Mouse (Mus musculus) small intestine, adult 2 months (tissue): ENCODE data around the gene Ubxn2a.

Experiments
- CTCF ChIP-seq: fragments of 200-500 bp; IDR thresholded peaks from 2 replicates; pipeline ENCODE4 v1.5.1; 2012; ENCODE audit warnings: low read depth, mild to moderate bottlenecking, control low read depth, inconsistent platforms, low read length, moderate library complexity, mixed read lengths; ENCODE audit not compliant: insufficient replicate concordance, insufficient read length; ENCODE audit errors: extremely low read depth
- POLR2A ChIP-seq: fragments of 200-500 bp; IDR thresholded peaks from 2 replicates; pipeline ENCODE4 v1.6.1; 2012; ENCODE audit warnings: low read depth, mild to moderate bottlenecking, control low read depth, inconsistent platforms, low read length, moderate library complexity

DNA sequence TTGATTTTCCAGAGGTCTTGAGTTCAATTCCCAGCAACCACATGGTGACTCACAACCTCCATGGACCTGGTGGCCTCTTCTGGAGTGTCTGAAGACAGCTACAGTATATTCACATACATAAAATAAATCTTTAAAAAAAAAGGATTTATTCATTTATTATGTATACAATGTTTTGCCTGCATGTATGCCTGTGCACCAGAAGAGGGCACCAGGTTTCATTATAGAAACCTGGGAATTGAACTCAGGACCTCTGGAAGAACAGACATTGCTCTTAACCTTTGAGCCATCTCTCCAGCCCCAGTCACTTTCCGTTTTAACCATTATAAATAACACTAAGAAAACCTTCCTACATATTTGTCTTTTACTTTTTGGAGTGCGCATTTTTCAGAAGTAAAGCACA, 50.7 kb downstream of the Ubxn2a start:
- TF ChIP-seq CTCF (no peak), POLR2A (no peak)
